Mouse (Mus musculus): ENCODE results near the gene Zswim8.

GRCm38 (mm10) chr14:20677906-20678305, 29.4 kb upstream of the Zswim8 start:
- TF ChIP-seq CTCF (IDR thresholded peaks at IDR 0.05; ENCODE audit: low read depth) (no peak), EP300 (IDR thresholded peaks at IDR 0.05; ENCODE audit: low read depth) (no peak)
